Mouse (Mus musculus) cerebellum, adult 11-12 months (tissue): ENCODE data around the gene Tchp.
A peak's percentile ranks its signal among the peaks of the same experiment; 100 is the strongest.

ENCODE experiments used
- DNase-seq: peaks from one replicate; pipeline ENCODE4 v3.0.0; 2022

Tchp gene

DNA sequence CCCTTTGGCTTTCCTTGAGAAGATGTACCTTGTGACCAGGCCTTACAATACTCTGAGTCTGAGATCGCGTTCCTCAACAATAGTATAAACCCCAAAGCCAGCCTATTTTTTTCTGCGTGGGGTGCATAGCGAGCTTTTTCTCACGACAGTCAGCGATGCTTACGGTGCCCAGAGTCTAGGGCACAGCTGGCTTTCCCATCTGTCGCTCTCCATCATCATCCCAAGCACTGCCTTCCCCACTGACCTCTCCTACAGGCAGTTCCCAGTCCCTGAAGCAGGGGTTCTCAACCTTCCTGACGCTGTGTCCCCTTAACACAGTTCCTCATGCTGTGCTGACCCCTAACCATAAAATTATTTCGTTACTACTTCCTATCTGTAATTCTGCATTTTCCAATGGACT is 35.0 kb downstream of the Tchp start:
- no peak for DNase-seq

DNA sequence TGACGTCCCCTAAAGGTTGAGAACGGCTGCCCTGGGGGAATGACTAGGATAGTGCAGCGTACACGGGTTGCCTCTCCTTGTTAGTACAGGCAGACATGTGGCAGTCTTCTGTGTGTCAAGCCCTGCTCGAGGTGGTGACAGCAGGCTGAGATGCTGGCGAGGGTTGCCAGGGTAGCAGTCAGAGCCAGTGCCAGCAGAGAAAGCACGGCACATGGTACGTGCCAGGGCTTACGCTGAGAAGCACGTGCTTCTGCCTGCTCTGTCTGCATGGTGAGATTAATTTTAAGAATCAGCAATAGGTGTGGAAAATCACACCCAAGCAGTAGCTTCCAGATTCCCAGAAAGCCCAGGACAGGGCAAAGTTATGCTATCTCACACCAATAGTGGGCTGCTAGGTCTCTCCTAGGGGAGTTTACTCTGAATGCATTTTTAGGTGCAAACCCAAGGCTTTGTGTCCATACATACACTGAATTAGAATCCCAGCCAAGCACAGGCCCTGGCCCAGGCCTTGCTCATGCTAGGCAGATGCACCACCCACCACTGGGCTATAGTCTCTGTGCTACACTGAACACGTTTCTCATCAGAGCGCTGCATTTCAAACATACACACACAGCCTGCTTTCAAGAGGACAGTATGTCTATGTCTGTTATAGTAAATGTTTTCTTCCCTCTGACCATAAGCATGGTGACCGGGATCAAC is 35.6 kb downstream of the Tchp start:
- DNase-seq, result peak; percentile 85

DNA sequence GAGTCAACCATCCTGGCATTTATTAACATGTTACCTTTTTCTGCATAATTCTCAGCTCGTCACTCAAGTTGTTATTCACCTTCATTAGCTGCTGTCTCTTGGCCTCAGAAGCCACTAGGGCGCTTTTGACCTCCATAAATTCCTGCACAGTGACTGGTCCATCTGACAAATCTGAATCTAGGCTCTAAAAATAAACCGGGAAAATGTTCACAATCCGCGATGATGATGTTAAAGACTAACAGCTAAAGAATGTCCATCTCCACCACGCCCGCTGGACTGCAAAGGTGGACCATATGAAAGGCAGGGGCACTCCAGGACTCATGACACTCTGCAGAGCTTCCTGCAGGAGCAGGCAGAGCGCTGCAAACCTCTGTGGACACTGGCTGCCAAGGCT is 36.1 kb downstream of the Tchp start:
- no peak for DNase-seq

DNA sequence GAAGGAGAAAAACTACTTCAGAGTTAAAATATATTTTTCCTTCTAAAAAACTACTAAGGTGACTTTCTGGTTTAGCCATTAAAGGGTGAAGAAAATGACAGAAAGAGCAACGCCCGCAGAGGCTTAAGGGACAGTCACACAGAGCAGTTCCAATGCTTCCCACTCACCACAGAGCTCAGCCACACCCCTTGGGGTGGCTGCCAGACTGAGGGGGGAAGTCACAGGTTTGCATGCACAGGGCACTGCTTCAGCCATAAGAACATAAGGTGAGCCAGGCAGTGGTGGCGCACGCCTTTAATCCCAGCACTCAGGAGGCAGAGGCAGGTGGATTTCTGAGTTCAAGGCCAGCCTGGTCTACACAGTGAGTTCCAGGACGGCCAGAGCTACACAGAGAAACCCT is 38.0 kb downstream of the Tchp start:
- DNase-seq, result peak; percentile 68

DNA sequence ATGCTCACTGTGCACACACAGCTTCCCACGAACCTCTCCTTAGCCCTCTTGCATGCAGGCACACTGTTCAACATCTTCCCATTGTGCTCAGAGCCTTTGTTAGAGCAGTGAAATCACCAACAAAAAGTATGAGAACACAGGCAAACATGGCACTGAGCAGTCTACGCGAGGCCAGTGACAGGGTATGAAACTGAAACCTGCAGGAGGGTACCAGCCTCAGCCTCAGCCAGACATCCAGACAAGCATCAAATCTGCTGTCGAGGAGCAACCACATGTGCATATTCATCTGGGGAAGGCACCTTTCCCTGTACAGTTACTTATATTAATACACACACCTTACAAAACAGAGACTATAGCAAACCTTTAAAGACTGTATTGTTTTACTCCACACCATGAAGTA is 39.3 kb downstream of the Tchp start:
- no peak for DNase-seq

DNA sequence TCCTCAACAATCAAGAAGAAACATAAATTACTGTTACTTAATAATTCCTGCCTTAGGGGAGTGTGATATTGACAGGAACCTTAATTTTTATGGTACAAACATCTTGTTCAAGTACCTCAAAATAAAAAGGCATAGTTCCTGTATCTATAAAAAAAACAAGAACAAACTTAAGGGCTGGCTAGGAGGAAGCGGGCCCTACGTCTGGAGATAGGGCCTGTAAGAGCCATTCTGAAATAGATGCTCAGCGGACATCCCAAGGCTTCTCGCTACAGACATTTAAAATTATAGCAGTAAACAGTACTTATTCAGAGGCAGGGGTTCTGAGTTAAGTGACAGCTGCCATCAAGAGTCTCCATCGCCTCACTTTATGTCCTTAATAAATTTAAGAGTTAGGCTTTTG is 40.0 kb downstream of the Tchp start:
- no peak for DNase-seq

DNA sequence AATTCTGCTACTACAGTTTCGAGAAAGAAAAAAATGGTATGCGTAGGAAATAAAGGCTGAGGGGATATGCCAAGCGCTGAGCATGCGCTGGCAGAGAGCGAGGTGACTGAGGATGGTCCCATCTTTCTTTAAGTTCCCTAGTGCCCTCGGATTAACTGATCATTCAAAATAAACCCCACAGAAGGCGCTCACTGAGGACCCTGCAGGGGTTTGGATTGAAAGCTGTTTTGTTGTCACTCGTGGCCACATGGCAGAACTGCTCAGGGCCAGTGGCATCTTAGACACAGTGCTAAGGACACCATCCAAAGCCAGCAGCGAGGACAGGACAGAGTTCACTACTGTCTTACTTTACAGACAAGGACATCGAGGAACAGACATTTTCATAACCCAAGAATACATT is 42.8 kb downstream of the Tchp start:
- no peak for DNase-seq

DNA sequence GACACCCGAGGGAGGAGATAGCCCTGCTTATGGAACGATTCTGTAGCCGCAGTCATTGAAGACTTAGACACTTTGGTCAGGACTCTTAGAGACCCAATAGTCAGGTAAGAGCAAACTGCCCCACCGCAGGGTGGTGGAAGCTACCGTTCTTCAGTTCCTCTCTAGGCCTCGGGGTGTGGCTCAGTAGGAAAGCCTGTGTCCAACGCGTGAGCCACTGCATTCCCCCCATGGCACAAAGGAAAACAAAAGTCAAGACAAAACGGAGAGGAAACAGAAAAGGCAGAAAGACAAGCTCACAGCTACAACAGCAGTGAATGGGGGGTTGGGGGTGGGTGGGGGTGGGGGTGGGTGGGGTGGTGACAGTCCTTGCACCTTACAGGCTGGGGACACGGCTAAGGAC is 44.8 kb downstream of the Tchp start:
- DNase-seq, result no peak

DNA sequence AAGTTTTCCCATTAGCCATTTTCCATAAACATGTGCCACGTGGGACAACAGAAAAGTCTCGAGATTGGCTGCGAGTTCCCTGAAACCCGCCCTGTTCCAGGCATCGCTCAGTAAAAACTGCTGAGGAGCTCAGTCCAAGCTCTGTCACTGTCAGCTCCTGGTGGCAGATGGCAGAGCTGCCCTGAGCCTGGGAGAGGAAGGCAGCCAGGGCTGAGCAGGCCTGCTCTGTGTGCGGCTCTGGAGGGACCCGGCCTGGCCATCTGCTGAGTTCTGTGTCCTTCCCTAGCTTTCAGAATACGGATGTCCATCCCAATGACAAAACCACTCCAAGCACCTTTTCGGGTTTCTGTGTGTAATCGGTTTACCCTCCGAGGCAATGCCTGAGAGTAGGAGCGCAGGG is 45.8 kb downstream of the Tchp start:
- DNase-seq, result peak; percentile 97

DNA sequence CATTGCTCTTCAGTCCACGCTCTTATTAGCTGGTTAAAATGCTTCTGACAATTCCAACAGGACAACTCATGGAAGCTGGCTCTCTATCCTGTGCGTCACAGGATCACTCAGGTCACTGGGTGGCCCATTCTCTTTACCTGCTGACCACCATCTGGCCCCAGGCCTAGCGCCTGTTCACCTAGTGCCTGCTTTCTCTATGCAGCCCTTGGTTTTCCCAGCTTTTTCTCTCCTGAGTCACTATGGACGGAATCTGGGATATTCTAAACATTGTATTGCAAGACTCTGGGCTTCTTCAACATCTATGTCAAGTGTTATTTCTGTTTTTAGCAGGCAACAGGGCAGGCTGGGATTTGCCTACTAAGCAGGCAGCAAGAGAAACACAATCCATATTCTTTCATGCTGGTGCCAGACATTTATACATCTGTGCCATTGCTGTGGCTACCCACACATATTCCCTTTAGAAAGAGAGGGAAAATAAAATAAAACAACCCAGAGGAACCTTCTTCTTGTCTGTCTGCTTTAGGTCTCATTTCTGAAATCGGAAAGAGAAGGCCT is 52.1 kb downstream of the Tchp start:
- DNase-seq, result no peak

DNA sequence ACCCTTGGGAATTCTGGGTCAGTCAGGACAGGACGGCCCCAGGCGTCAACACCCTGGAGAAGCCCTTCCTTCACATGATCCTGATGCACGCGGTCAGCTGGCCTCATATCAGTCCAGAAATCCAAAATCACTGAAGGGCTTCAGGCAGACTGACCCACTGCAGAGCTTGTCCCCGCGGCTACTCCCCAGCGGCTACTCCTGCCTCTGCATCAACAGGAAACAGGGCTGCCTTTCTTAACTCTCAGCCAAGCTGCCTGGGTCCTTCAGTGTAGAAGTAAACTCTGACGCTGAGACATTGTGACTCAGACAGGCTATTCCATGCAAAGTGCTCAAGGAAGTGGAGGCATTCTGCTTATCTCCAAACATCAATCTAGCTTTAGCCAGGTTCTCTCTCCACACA is 54.4 kb downstream of the Tchp start:
- no peak for DNase-seq

DNA sequence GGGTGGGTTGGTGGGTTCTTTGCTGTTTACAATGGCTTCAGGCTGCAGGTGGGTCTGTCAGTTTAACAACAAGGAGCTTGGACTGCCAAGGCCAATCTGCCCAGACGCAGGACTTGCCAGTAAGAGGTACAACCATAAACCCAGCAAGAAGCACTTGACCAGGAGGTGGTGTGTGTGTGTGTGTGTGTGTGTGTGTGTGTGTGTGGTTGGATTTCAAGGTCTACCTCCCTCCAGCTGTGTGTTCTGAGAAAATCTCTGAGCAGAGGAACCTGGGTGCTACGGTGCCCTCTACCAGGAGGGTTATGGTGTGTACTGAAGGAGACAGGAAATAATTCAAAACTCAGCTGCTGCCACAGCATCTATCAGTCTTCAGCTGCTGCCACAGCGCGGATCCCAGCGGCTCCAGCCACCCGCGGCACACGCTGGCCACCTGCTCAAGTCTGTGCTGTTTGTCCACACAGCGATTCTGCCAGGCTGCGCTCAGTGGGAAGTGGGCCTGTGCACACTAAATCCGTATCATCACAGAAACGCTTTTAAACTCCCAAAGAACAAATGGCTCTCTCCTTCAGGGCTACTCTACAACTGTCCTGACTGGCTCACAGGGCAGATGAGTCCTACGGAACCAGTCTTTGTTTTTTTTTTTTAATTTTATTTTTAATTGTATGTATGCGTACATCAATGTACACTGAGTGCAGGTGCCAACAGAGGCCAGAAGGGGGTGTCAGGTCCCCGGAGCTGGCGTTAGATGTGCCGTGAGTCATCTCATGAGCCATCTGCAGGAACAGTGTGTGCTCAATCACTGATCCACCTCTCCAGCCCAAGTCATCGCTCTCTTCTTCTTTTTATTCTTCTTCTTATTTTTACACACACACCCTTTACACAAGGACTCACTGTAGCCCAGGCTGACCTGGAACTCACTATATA is 57.5 kb downstream of the Tchp start:
- peak; percentile 87 for DNase-seq

DNA sequence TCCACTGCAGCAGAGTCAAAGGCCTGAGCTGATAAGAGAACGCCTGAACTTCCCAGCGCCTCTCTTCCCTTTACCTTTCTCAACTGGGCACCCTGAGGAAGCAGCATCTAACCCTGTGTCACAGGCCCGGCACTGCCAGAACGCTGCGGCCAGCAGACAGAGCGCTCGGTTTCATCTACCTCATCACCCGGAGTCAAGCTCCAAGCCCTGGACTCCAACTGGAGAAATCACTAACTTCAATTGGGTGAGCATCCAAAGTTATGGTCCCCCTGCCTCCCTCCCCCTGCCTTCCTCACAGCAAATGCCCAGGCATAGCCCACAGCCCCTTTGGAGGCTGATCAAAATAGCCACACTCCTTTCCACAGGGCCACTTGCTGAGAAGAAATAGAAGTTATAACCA is 59.1 kb downstream of the Tchp start:
- peak; percentile 57 for DNase-seq

DNA sequence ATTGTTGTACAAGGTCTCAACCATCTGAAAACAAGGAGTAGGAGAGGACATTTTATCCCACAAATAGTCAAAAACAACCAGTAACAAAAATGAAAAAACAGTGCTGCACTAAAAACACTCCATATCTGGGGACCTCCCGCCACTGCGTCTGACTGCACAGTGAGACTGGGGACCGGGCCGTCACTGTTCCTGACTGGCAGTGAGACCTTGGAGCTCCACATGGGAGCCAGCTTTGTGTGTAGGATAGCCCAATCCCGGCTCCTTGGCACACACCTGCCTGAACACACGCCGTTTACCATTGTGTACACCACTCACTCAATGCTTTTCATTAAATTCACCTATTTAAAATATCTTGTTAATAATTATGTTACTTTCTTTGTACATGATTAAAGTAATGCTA is 59.6 kb downstream of the Tchp start:
- DNase-seq, result no peak

DNA sequence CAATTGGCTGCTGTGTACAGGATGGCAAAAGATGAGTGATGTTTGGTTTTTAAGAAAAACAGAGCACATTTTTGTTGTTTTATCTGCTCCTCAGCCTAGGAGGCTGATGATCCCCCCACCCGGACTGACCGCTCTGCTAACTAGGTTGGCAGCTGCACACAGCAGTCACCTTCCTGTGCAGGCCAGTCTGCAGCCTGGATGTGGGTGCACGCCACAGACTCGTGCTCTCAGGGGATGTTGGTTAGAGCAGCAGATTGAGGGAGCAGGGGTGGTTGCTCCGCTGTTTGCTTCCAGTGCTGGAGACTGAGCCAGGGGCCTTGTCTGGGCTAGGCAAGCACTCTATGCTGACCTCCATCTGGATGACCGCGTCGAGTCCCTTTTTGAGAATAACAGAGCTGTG is 62.2 kb downstream of the Tchp start:
- peak; percentile 51 for DNase-seq

DNA sequence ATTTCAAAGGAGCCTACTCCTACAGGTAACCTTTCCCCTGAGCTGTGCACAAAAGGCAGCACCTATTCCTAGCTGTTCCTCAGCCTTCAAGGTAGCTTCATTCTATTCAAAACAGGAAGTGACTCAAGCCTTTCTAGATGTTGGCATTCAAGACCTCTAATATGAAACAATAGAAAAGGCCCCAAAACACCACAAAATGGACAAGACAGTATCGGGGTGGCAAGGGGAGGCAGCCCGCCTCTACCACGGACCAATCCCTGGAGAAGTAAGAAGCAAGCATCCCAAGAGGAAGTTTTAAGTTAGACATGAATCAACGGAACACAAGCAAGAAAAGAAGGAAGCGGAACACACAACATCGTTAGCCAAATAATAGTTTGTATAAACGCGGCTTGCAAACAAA is 64.2 kb downstream of the Tchp start:
- DNase-seq, result no peak
